Mouse (Mus musculus) heart, embryonic 16.5 days (tissue): ENCODE measurements around the gene Mrpl24. TPM values are rescaled to one million over a fixed set of nuclear protein-coding genes. Genes with fewer than 3 reads are reported as not detected.

Experiments
- ATAC-seq: fragments of 200-750 bp; cut with Nextera tagmentation; replicated peaks from 2 replicates; pipeline ENCODE4 v1.8.0; 2017; ENCODE audit warnings: moderate number of reproducible peaks; ENCODE audit not compliant: insufficient read depth, low FRiP score; ENCODE audit errors: extremely low read depth
- H3K27ac ChIP-seq: fragments of 300-500 bp; sonication (generic); 2 replicates; pipeline ENCODE4 v1.5.1; 2014; ENCODE audit warnings: mild to moderate bottlenecking, low read length, control low read depth, moderate library complexity
- H3K27me3 ChIP-seq: fragments of 300-500 bp; sonication (generic); 2 replicates; pipeline ENCODE4 v1.6.1; 2014; ENCODE audit warnings: low read length, mixed read lengths; ENCODE audit not compliant: control insufficient read depth, insufficient read depth
- H3K36me3 ChIP-seq: fragments of 300-500 bp; sonication (generic); 2 replicates; pipeline ENCODE4 v1.6.1; 2014; ENCODE audit not compliant: control insufficient read depth, insufficient read depth
- H3K4me1 ChIP-seq: fragments of 300-500 bp; sonication (generic); 2 replicates; pipeline ENCODE4 v1.6.1; 2014; ENCODE audit warnings: low read length, mixed read lengths; ENCODE audit not compliant: control insufficient read depth, insufficient read depth
- H3K4me2 ChIP-seq: fragments of 300-500 bp; sonication (generic); 2 replicates; pipeline ENCODE4 v1.6.1; 2014; ENCODE audit warnings: low read depth, mild to moderate bottlenecking, control low read depth, low read length
- H3K4me3 ChIP-seq: fragments of 300-500 bp; sonication (generic); 2 replicates; pipeline ENCODE4 v1.5.1; 2014; ENCODE audit warnings: mild to moderate bottlenecking, control low read depth, low read length
- H3K9ac ChIP-seq: fragments of 300-500 bp; sonication (generic); 2 replicates; pipeline ENCODE4 v1.6.1; 2014; ENCODE audit warnings: low read length, control low read depth
- H3K9me3 ChIP-seq: fragments of 300-500 bp; sonication (generic); replicated peaks from 2 replicates; pipeline ENCODE4 v1.6.1; 2016; ENCODE audit warnings: low read length; ENCODE audit not compliant: control insufficient read depth
- WGBS: fragments of 180-500 bp; shearing (Covaris S2); extraction: QIAGEN DNeasy Blood & Tissue Kit; methylation state at CpG from one replicate; pipeline ENCODE4 v1.1.7; 2014; 5-methylcytosine and 5-hydroxymethylcytosine counted together
- polyA plus RNA-seq: library from polyadenylated mRNA; unstranded; fragments of >200 nt; fragmentation: Nextera tagmentation; extraction: Ambion mirVana; gene quantifications from 2 replicates; pipeline ENCODE4 v1.2.1, GENCODE M21; 2015

The Mrpl24 gene
- polyA plus RNA-seq, 1 experiment from 2014 or later, result 68.4 TPM

GRCm38 (mm10) chr3:87958967-87959366 lies 39.7 kb downstream of the Mrpl24 start:
- WGBS, result 58% methylated on average over 1 of the region's 1 CpGs
- H3K9ac ChIP-seq, result no peak overlapping the region
- ATAC-seq, result no peak
- H3K4me1 ChIP-seq, result peaks cover 10% of the 10 kb centered on the region
- H3K4me3 ChIP-seq, result no peak overlapping the region
- H3K27ac ChIP-seq, result no peak overlapping the region
- no peaks in the 10 kb centered on the region for H3K36me3 ChIP-seq
- no peaks in the 10 kb centered on the region; the same call in 1 of the 2 replicates for H3K27me3 ChIP-seq
- H3K4me2 ChIP-seq, result no peak overlapping the region
- no peaks in the 10 kb centered on the region for H3K9me3 ChIP-seq

GRCm38 (mm10) chr3:87959371-87959770 lies 40.1 kb downstream of the Mrpl24 start:
- 66% methylated on average over 7 of the region's 7 CpGs for WGBS
- no peaks in the 10 kb centered on the region for H3K36me3 ChIP-seq
- ATAC-seq, result no peak
- no peaks in the 10 kb centered on the region; the same call in 1 of the 2 replicates for H3K27me3 ChIP-seq
- no peaks in the 10 kb centered on the region for H3K9me3 ChIP-seq
- no peak overlapping the region for H3K9ac ChIP-seq
- no peak overlapping the region for H3K27ac ChIP-seq
- peaks cover 10% of the 10 kb centered on the region for H3K4me1 ChIP-seq
- H3K4me3 ChIP-seq, result no peak overlapping the region
- H3K4me2 ChIP-seq, result no peak overlapping the region

GRCm38 (mm10) chr3:87960191-87960585 lies 40.9 kb downstream of the Mrpl24 start:
- H3K9ac ChIP-seq, result peak overlapping the region; percentile 79

GRCm38 (mm10) chr3:87960586-87961191 lies 41.4 kb downstream of the Mrpl24 start:
- 0% methylated on average over 27 of the region's 27 CpGs for WGBS
- peaks cover 10% of the 10 kb centered on the region for H3K4me1 ChIP-seq
- H3K27me3 ChIP-seq, result no peaks in the 10 kb centered on the region
- H3K4me3 ChIP-seq, result peak overlapping the region; percentile 66
- peak overlapping the region; percentile 92 for H3K27ac ChIP-seq
- H3K9me3 ChIP-seq, result no peaks in the 10 kb centered on the region
- H3K4me2 ChIP-seq, result peak overlapping the region; percentile 96
- H3K36me3 ChIP-seq, result no peaks in the 10 kb centered on the region
- ATAC-seq, result peak; percentile 99
- peak overlapping the region; percentile 79 for H3K9ac ChIP-seq

More at GRCm38 (mm10) chr3:87960191-87960585, 40.9 kb downstream of the Mrpl24 start:
- Histone ChIP-seq H3K4me3 (peak overlapping the region; percentile 66), H3K27me3 (no peaks in the 10 kb centered on the region), H3K4me2 (peak overlapping the region; percentile 96), H3K36me3 (no peaks in the 10 kb centered on the region), H3K9me3 (no peaks in the 10 kb centered on the region), H3K4me1 (peaks cover 10% of the 10 kb centered on the region), H3K27ac (peak overlapping the region; percentile 92)
- 13% methylated on average over 10 of the region's 10 CpGs for WGBS
- ATAC-seq, result no peak

GRCm38 (mm10) chr3:87970184-87970938 lies 51.1 kb downstream of the Mrpl24 start:
- Histone ChIP-seq H3K36me3 (no peaks in the 10 kb centered on the region), H3K4me3 (peak overlapping the region; percentile 60), H3K4me2 (peak overlapping the region; percentile 81), H3K27ac (0 out of 2 replicates have a peak overlapping the region, but pooled peaks have one; percentile 14), H3K27me3 (peaks cover 12% of the 10 kb centered on the region), H3K4me1 (peaks cover 23% of the 10 kb centered on the region), H3K9me3 (no peaks in the 10 kb centered on the region), H3K9ac (peak overlapping the region; percentile 62)
- ATAC-seq, result no peak; the same call in 1 of the 2 replicates
- WGBS, result 1% methylated on average over 21 of the region's 21 CpGs

GRCm38 (mm10) chr3:87970939-87971488 lies 51.7 kb downstream of the Mrpl24 start, which contains the start of gene Nes:
TSS of gene Nes (plus strand) at chr3:87971078.
- H3K27me3 ChIP-seq, result peaks cover 12% of the 10 kb centered on the region
- no peaks in the 10 kb centered on the region for H3K9me3 ChIP-seq
- H3K9ac ChIP-seq, result peak within 1 kb of the TSS; percentile 77
- H3K36me3 ChIP-seq, result no peaks in the 10 kb centered on the region
- H3K4me1 ChIP-seq, result peaks cover 23% of the 10 kb centered on the region
- peak within 1 kb of the TSS; percentile 50 for H3K27ac ChIP-seq
- WGBS, result under 1% methylated on average over 44 of the region's 44 CpGs
- peak; percentile 67 for ATAC-seq
- H3K4me3 ChIP-seq, result peak within 1 kb of the TSS; percentile 60
- H3K4me2 ChIP-seq, result peak within 1 kb of the TSS; percentile 81

GRCm38 (mm10) chr3:87971489-87972202 lies 52.3 kb downstream of the Mrpl24 start:
- Histone ChIP-seq H3K27me3 (peaks cover 12% of the 10 kb centered on the region), H3K9me3 (no peaks in the 10 kb centered on the region), H3K27ac (peak overlapping the region; percentile 50), H3K4me1 (peaks cover 23% of the 10 kb centered on the region), H3K4me2 (peak overlapping the region; percentile 81), H3K4me3 (peak overlapping the region; percentile 60), H3K9ac (peak overlapping the region; percentile 77), H3K36me3 (no peaks in the 10 kb centered on the region)
- under 1% methylated on average over 60 of the region's 60 CpGs for WGBS
- peak; percentile 33; the same call in 1 of the 2 replicates for ATAC-seq

- 25% methylated on average over 8 of the region's 8 CpGs for WGBS
- peaks cover 4% of the 10 kb centered on the region for H3K36me3 ChIP-seq
- peak overlapping the region; percentile 60 for H3K4me3 ChIP-seq
- H3K4me2 ChIP-seq, result peak overlapping the region; percentile 81
- peak overlapping the region; percentile 77 for H3K9ac ChIP-seq
- H3K9me3 ChIP-seq, result no peaks in the 10 kb centered on the region
- H3K4me1 ChIP-seq, result peaks cover 23% of the 10 kb centered on the region
- H3K27ac ChIP-seq, result no peak overlapping the region
- peaks cover 12% of the 10 kb centered on the region for H3K27me3 ChIP-seq
- ATAC-seq, result no peak
These were observed 52.9 kb downstream of the Mrpl24 start for GRCm38 (mm10) chr3:87972203-87972664.
